Mouse (Mus musculus): Measurements from ENCODE around the gene Pdia5. TPM values are rescaled to one million over a fixed set of nuclear protein-coding genes. Genes with fewer than 3 reads are reported as not detected.

Pdia5 gene
- polyA plus RNA-seq, 1 experiment = 0.02 TPM

- no peaks in the 10 kb centered on the region for H3K27me3 ChIP-seq (ENCODE audit: control insufficient read depth)
- no peaks in the 10 kb centered on the region for H3K4me1 ChIP-seq (ENCODE audit: control insufficient read depth)
- no peaks in the 10 kb centered on the region for H3K9me3 ChIP-seq (ENCODE audit: control insufficient read depth, low read length)
- no peak overlapping the region for H3K4me3 ChIP-seq (replicated peaks)
- peaks cover 2% of the 10 kb centered on the region; the same call in 1 of the 2 replicates for H3K36me3 ChIP-seq (ENCODE audit: control insufficient read depth)
- TF ChIP-seq GATA1 (IDR thresholded peaks at IDR 0.05; ENCODE audit: low read length) = no peak
- no peak for TF ChIP-seq TAL1 (IDR thresholded peaks at IDR 0.05; ENCODE audit: low read length)
Measured at GRCm38 (mm10) chr16:35404864-35405263, 85.8 kb downstream of the Pdia5 start.

- H3K36me3 ChIP-seq (ENCODE audit: control insufficient read depth) = peaks cover 2% of the 10 kb centered on the region; the same call in 1 of the 2 replicates
- H3K9me3 ChIP-seq (ENCODE audit: control insufficient read depth, low read length) = no peaks in the 10 kb centered on the region
- H3K4me3 ChIP-seq (replicated peaks) = no peak overlapping the region
- TF ChIP-seq TAL1 (IDR thresholded peaks at IDR 0.05; ENCODE audit: low read length) (no peak), GATA1 (IDR thresholded peaks at IDR 0.05; ENCODE audit: low read length) (no peak)
- no peaks in the 10 kb centered on the region for H3K27me3 ChIP-seq (ENCODE audit: control insufficient read depth)
- H3K4me1 ChIP-seq (ENCODE audit: control insufficient read depth) = no peaks in the 10 kb centered on the region
Measured at GRCm38 (mm10) chr16:35403891-35404290, 86.8 kb downstream of the Pdia5 start.

- peaks cover 5% of the 10 kb centered on the region; the same call in 1 of the 2 replicates for H3K36me3 ChIP-seq (ENCODE audit: control insufficient read depth)
- TF ChIP-seq GATA1 (IDR thresholded peaks at IDR 0.05; ENCODE audit: low read length) (no peak), TAL1 (IDR thresholded peaks at IDR 0.05; ENCODE audit: low read length) (no peak)
Measured at GRCm38 (mm10) chr16:35403356-35403755, 87.3 kb downstream of the Pdia5 start.

GRCm38 (mm10) chr16:35392813-35393212 is 97.9 kb downstream of the Pdia5 start:
- TF ChIP-seq TAL1 (IDR thresholded peaks at IDR 0.05; ENCODE audit: low read length) (no peak), GATA1 (IDR thresholded peaks at IDR 0.05; ENCODE audit: low read length) (no peak)

More at GRCm38 (mm10) chr16:35403356-35403755, 87.3 kb downstream of the Pdia5 start:
- Histone ChIP-seq H3K27me3 (ENCODE audit: control insufficient read depth) (no peaks in the 10 kb centered on the region), H3K4me1 (ENCODE audit: control insufficient read depth) (no peaks in the 10 kb centered on the region), H3K4me3 (replicated peaks) (no peak overlapping the region), H3K9me3 (ENCODE audit: control insufficient read depth, low read length) (no peaks in the 10 kb centered on the region)

GRCm38 (mm10) chr16:35385654-35386053 is 105.0 kb downstream of the Pdia5 start:
- Histone ChIP-seq H3K36me3 (ENCODE audit: control insufficient read depth) (no peaks in the 10 kb centered on the region), H3K4me1 (ENCODE audit: control insufficient read depth) (no peaks in the 10 kb centered on the region), H3K4me3 (replicated peaks) (no peak overlapping the region), H3K27me3 (ENCODE audit: control insufficient read depth) (no peaks in the 10 kb centered on the region), H3K9me3 (ENCODE audit: control insufficient read depth, low read length) (no peaks in the 10 kb centered on the region)
- TF ChIP-seq TAL1 (IDR thresholded peaks at IDR 0.05; ENCODE audit: low read length) (no peak), GATA1 (IDR thresholded peaks at IDR 0.05; ENCODE audit: low read length) (no peak)

More at GRCm38 (mm10) chr16:35392813-35393212, 97.9 kb downstream of the Pdia5 start:
- H3K9me3 ChIP-seq (ENCODE audit: control insufficient read depth, low read length) = no peaks in the 10 kb centered on the region
- H3K36me3 ChIP-seq (ENCODE audit: control insufficient read depth) = peaks cover 3% of the 10 kb centered on the region; the same call in 1 of the 2 replicates
- no peaks in the 10 kb centered on the region for H3K27me3 ChIP-seq (ENCODE audit: control insufficient read depth)
- H3K4me1 ChIP-seq (ENCODE audit: control insufficient read depth) = no peaks in the 10 kb centered on the region
- no peak overlapping the region for H3K4me3 ChIP-seq (replicated peaks)

- Histone ChIP-seq H3K4me3 (replicated peaks) (no peak overlapping the region), H3K36me3 (ENCODE audit: control insufficient read depth) (no peaks in the 10 kb centered on the region), H3K4me1 (ENCODE audit: control insufficient read depth) (no peaks in the 10 kb centered on the region), H3K9me3 (ENCODE audit: control insufficient read depth, low read length) (no peaks in the 10 kb centered on the region), H3K27me3 (ENCODE audit: control insufficient read depth) (no peaks in the 10 kb centered on the region)
- TF ChIP-seq TAL1 (IDR thresholded peaks at IDR 0.05; ENCODE audit: low read length) (no peak), GATA1 (IDR thresholded peaks at IDR 0.05; ENCODE audit: low read length) (no peak)
Measured at GRCm38 (mm10) chr16:35380048-35380447, 110.6 kb downstream of the Pdia5 start.

GRCm38 (mm10) chr16:35379344-35379743 is 111.3 kb downstream of the Pdia5 start:
- H3K4me1 ChIP-seq (ENCODE audit: control insufficient read depth) = no peaks in the 10 kb centered on the region
- TF ChIP-seq GATA1 (IDR thresholded peaks at IDR 0.05; ENCODE audit: low read length) = no peak
- no peaks in the 10 kb centered on the region for H3K36me3 ChIP-seq (ENCODE audit: control insufficient read depth)
- H3K9me3 ChIP-seq (ENCODE audit: control insufficient read depth, low read length) = no peaks in the 10 kb centered on the region
- no peak overlapping the region for H3K4me3 ChIP-seq (replicated peaks)
- H3K27me3 ChIP-seq (ENCODE audit: control insufficient read depth) = no peaks in the 10 kb centered on the region

GRCm38 (mm10) chr16:35364063-35364428 is 126.6 kb downstream of the Pdia5 start:
- TF ChIP-seq GATA1 (IDR thresholded peaks at IDR 0.05; ENCODE audit: low read length) (no peak), TAL1 (IDR thresholded peaks at IDR 0.05; ENCODE audit: low read length) (no peak)
- H3K4me1 ChIP-seq (ENCODE audit: control insufficient read depth) = peaks cover 20% of the 10 kb centered on the region
- peaks cover 11% of the 10 kb centered on the region for H3K27me3 ChIP-seq (ENCODE audit: control insufficient read depth)
- no peaks in the 10 kb centered on the region for H3K9me3 ChIP-seq (ENCODE audit: control insufficient read depth, low read length)
- peak overlapping the region; percentile 66 for H3K4me3 ChIP-seq (replicated peaks)
- H3K36me3 ChIP-seq (ENCODE audit: control insufficient read depth) = peaks cover 2% of the 10 kb centered on the region; the same call in 1 of the 2 replicates

- Histone ChIP-seq H3K9me3 (ENCODE audit: control insufficient read depth, low read length) (no peaks in the 10 kb centered on the region), H3K4me1 (ENCODE audit: control insufficient read depth) (peaks cover 20% of the 10 kb centered on the region), H3K36me3 (ENCODE audit: control insufficient read depth) (peaks cover 2% of the 10 kb centered on the region; the same call in 1 of the 2 replicates), H3K27me3 (ENCODE audit: control insufficient read depth) (peaks cover 11% of the 10 kb centered on the region), H3K4me3 (replicated peaks) (peak within 1 kb of the TSS; percentile 66)
- TF ChIP-seq TAL1 (IDR thresholded peaks at IDR 0.05; ENCODE audit: low read length) (no peak), GATA1 (IDR thresholded peaks at IDR 0.05; ENCODE audit: low read length) (no peak)
Measured at GRCm38 (mm10) chr16:35363150-35364062, 127.3 kb downstream of the Pdia5 start, which contains the start of gene Sec22a. Gene Sec22a (minus strand): TSS chr16:35363918.
